Mouse (Mus musculus) MEL (cell line): ENCODE data around the gene Adsl. TPM values are rescaled to one million over a fixed set of nuclear protein-coding genes. Genes with fewer than 3 reads are reported as not detected.

Source experiments
- DNase-seq: peaks from one replicate; pipeline ENCODE4 v3.0.0; 2011; ENCODE audit warnings: low read depth, low spot score
- H3K27ac ChIP-seq: 2 replicates; pipeline ENCODE4 v1.5.1; 2012; ENCODE audit warnings: low read depth, mild to moderate bottlenecking, control low read depth, low read length, moderate library complexity; ENCODE audit not compliant: control insufficient read depth
- H3K27me3 ChIP-seq, 2 experiments: fragments of 150-350 bp in 1 of 2; sonication (generic) in 1 of 2; 2 replicates each; pipeline ENCODE4 v1.6.1; 2012; ENCODE audit warnings: low read length in 2 of 2, mild to moderate bottlenecking in 2 of 2, improper control_type of control experiment in 1 of 2, moderate library complexity in 1 of 2; ENCODE audit not compliant: insufficient read depth in 2 of 2, control insufficient read depth in 1 of 2
- H3K36me3 ChIP-seq, 2 experiments: 2 replicates each; pipeline ENCODE4 v1.6.1; 2012 to 2014; ENCODE audit warnings: low read length in 2 of 2, improper control_type of control experiment in 1 of 2, inconsistent platforms in 1 of 2, mild to moderate bottlenecking in 1 of 2; ENCODE audit not compliant: insufficient read depth in 2 of 2, control insufficient read depth in 1 of 2
- H3K4me1 ChIP-seq, 2 experiments: fragments of 150-350 bp in 1 of 2; sonication (generic) in 1 of 2; 2 replicates each; pipeline ENCODE4 v1.6.1; 2012; ENCODE audit warnings: low read length in 2 of 2, improper control_type of control experiment in 1 of 2, mild to moderate bottlenecking in 1 of 2; ENCODE audit not compliant: insufficient read depth in 2 of 2, control insufficient read depth in 1 of 2
- H3K4me3 ChIP-seq, 2 experiments: fragments of 150-350 bp in 1 of 2; sonication (generic) in 1 of 2; 2 replicates each; pipeline ENCODE4 v1.5.1; 2012; ENCODE audit warnings: low read depth in 2 of 2, low read length in 2 of 2, mild to moderate bottlenecking in 2 of 2, moderate library complexity in 2 of 2, control low read depth in 1 of 2, improper control_type of control experiment in 1 of 2; ENCODE audit not compliant: control insufficient read depth in 1 of 2, insufficient read depth in 1 of 2
- H3K79me2 ChIP-seq: 2 replicates; pipeline ENCODE4 v1.6.1; 2012; ENCODE audit warnings: mild to moderate bottlenecking, low read length, moderate library complexity; ENCODE audit not compliant: control insufficient read depth, poor library complexity, insufficient read depth
- H3K9ac ChIP-seq: 2 replicates; pipeline ENCODE4 v1.6.1; 2012; ENCODE audit warnings: low read depth, mild to moderate bottlenecking, control low read depth, low read length, moderate library complexity; ENCODE audit not compliant: control insufficient read depth, poor library complexity, severe bottlenecking
- H3K9me3 ChIP-seq: fragments of 150-350 bp; sonication (generic); replicated peaks from 2 replicates; pipeline ENCODE4 v1.6.1; 2012; ENCODE audit warnings: mild to moderate bottlenecking, low read length, improper control_type of control experiment, moderate library complexity; ENCODE audit not compliant: insufficient read depth
- CHD1 ChIP-seq: IDR thresholded peaks from 2 replicates; pipeline ENCODE4 v1.6.1; 2012; ENCODE audit warnings: low read depth, mild to moderate bottlenecking, inconsistent platforms, low read length, improper control_type of control experiment
- CTCF ChIP-seq, 3 experiments: IDR thresholded peaks in 2 of 3; conservative IDR thresholded peaks in 1 of 3; 2 replicates each; pipeline ENCODE4 v1.5.1; 2011 to 2012; ENCODE audit warnings: low read length in 3 of 3, low read depth in 2 of 3, mild to moderate bottlenecking in 2 of 3, improper control_type of control experiment in 1 of 3, inconsistent platforms in 1 of 3, mixed read lengths in 1 of 3, moderate library complexity in 1 of 3; ENCODE audit not compliant: control insufficient read depth in 1 of 3, insufficient read depth in 1 of 3, poor library complexity in 1 of 3, severe bottlenecking in 1 of 3
- ELF1 ChIP-seq: IDR thresholded peaks from 2 replicates; pipeline ENCODE4 v1.6.1; 2014; ENCODE audit warnings: low read depth, mild to moderate bottlenecking, inconsistent platforms, low read length, improper control_type of control experiment, moderate library complexity
- EP300 ChIP-seq, 2 experiments: IDR thresholded peaks; 2 replicates each; pipeline ENCODE4 v1.6.1; 2011; ENCODE audit warnings: improper control_type of control experiment in 2 of 2, low read length in 2 of 2, low read depth in 1 of 2, mild to moderate bottlenecking in 1 of 2
- ETS1 ChIP-seq: IDR thresholded peaks from 2 replicates; pipeline ENCODE4 v1.6.1; 2012; ENCODE audit warnings: low read depth, mild to moderate bottlenecking, inconsistent platforms, low read length, improper control_type of control experiment, moderate library complexity
- GATA1 ChIP-seq: IDR thresholded peaks from 2 replicates; pipeline ENCODE4 v1.6.1; 2011; ENCODE audit warnings: low read depth, low read length, improper control_type of control experiment
- HCFC1 ChIP-seq: IDR thresholded peaks from 2 replicates; pipeline ENCODE4 v1.6.1; 2012; ENCODE audit warnings: low read depth, mild to moderate bottlenecking, inconsistent platforms, low read length, improper control_type of control experiment, moderate library complexity
- KAT2A ChIP-seq: conservative IDR thresholded peaks from 2 replicates; pipeline ENCODE4 v1.6.1; 2012; ENCODE audit warnings: low read depth, low read length, improper control_type of control experiment, inconsistent platforms
- MAX ChIP-seq: IDR thresholded peaks from 2 replicates; pipeline ENCODE4 v1.6.1; 2011; ENCODE audit warnings: low read length, improper control_type of control experiment
- MEF2A ChIP-seq: IDR thresholded peaks from 2 replicates; pipeline ENCODE4 v1.6.1; 2014; ENCODE audit warnings: low read depth, mild to moderate bottlenecking, inconsistent platforms, low read length, improper control_type of control experiment; ENCODE audit not compliant: poor library complexity, insufficient replicate concordance, severe bottlenecking; ENCODE audit errors: extremely low read depth
- MYB ChIP-seq: IDR thresholded peaks from 2 replicates; pipeline ENCODE4 v1.6.1; 2011; ENCODE audit warnings: mild to moderate bottlenecking, low read depth, low read length, improper control_type of control experiment
- POLR2A ChIP-seq, 2 experiments: IDR thresholded peaks; 2 replicates each; pipeline ENCODE4 v1.6.1; 2011 to 2012; ENCODE audit warnings: low read length in 2 of 2, mild to moderate bottlenecking in 2 of 2, control low read depth in 1 of 2, improper control_type of control experiment in 1 of 2, low read depth in 1 of 2, moderate library complexity in 1 of 2; ENCODE audit not compliant: control insufficient read depth in 1 of 2, insufficient read depth in 1 of 2, poor library complexity in 1 of 2
- POLR2AphosphoS5 ChIP-seq: IDR thresholded peaks from 2 replicates; pipeline ENCODE4 v1.6.1; 2012; ENCODE audit warnings: low read depth, borderline replicate concordance, mild to moderate bottlenecking, inconsistent platforms, low read length, moderate library complexity, mixed read lengths
- RAD21 ChIP-seq: IDR thresholded peaks from 2 replicates; pipeline ENCODE4 v1.6.1; 2011; ENCODE audit warnings: mild to moderate bottlenecking, low read depth, low read length, improper control_type of control experiment
- RCOR1 ChIP-seq: IDR thresholded peaks from 2 replicates; pipeline ENCODE4 v1.6.1; 2012; ENCODE audit warnings: low read depth, mild to moderate bottlenecking, inconsistent platforms, low read length, improper control_type of control experiment
- SIN3A ChIP-seq: IDR thresholded peaks from 2 replicates; pipeline ENCODE4 v1.6.1; 2012; ENCODE audit warnings: low read length, improper control_type of control experiment, inconsistent platforms
- TCF12 ChIP-seq: IDR thresholded peaks from 2 replicates; pipeline ENCODE4 v1.6.1; 2014; ENCODE audit warnings: low read depth, mild to moderate bottlenecking, inconsistent platforms, low read length, improper control_type of control experiment, moderate library complexity
- ZC3H11A ChIP-seq: IDR thresholded peaks from 2 replicates; pipeline ENCODE4 v1.6.1; 2012; ENCODE audit warnings: low read depth, mild to moderate bottlenecking, inconsistent platforms, low read length, improper control_type of control experiment
- polyA plus RNA-seq, 2 experiments: library from polyadenylated mRNA; stranded (reverse) in 1 of 2; unstranded in 1 of 2; fragments of >175 nt in 1 of 2; fragments of >200 nt in 1 of 2; gene quantifications; 2 replicates each; pipeline versions ENCODE4 v1.2.1 to v1.2.4; 2012; ENCODE audit warnings: low replicate concordance in 2 of 2, low read depth in 1 of 2; ENCODE audit not compliant: insufficient read length in 2 of 2, insufficient read depth in 1 of 2, missing spikeins in 1 of 2
- total RNA-seq: library from RNA; depleted of rRNA; stranded (reverse); fragments of 300-350 nt; gene quantifications from 2 replicates; pipeline ENCODE4 v1.2.3, GENCODE M21; 2012

Adsl gene
- total and polyA plus RNA-seq, 3 experiments = 304 to 365 (median 320) TPM

- H3K27ac ChIP-seq = no peak overlapping the region
- no peak overlapping the region for H3K9ac ChIP-seq
- DNase-seq = no peak
- H3K9me3 ChIP-seq = no peaks in the 10 kb centered on the region
- H3K4me1 ChIP-seq = peaks cover 8 to 11% of the 10 kb centered on the region in 2 experiments
- no peaks in the 10 kb centered on the region for H3K79me2 ChIP-seq
- H3K4me3 ChIP-seq = no peak overlapping the region
- no peak for TF ChIP-seq GATA1
- TF ChIP-seq CTCF (IDR thresholded peaks at IDR 0.05 in 2 of 3, conservative IDR thresholded peaks at IDR 0.05 in 1 of 3; ENCODE audit: control insufficient read depth in 1 of 3, insufficient read depth in 1 of 3, low read depth in 2 of 3, low read length in 3 of 3, poor library complexity in 1 of 3, severe bottlenecking in 1 of 3) = no peak
- TF ChIP-seq MEF2A = no peak
- TF ChIP-seq MAX = no peak
- no peak for TF ChIP-seq ETS1
- no peak for TF ChIP-seq RCOR1
- no peak for TF ChIP-seq POLR2AphosphoS5
- no peak for TF ChIP-seq RAD21
- no peak for TF ChIP-seq HCFC1
- no peak for TF ChIP-seq POLR2A (IDR thresholded peaks at IDR 0.05; ENCODE audit: control insufficient read depth in 1 of 2, insufficient read depth in 1 of 2, low read depth in 1 of 2, low read length in 2 of 2, poor library complexity in 1 of 2)
- no peak for TF ChIP-seq SIN3A
- no peak for TF ChIP-seq CHD1
- no peak for TF ChIP-seq ELF1
- no peak for TF ChIP-seq ZC3H11A
- TF ChIP-seq EP300 (IDR thresholded peaks at IDR 0.05; ENCODE audit: low read depth in 1 of 2, low read length in 2 of 2) = no peak
- TF ChIP-seq KAT2A = no peak
- no peak for TF ChIP-seq MYB
- TF ChIP-seq, all 39 proteins: peak for 0
- Histone ChIP-seq H3K27me3 (no peaks in the 10 kb centered on the region), H3K36me3 (peaks cover 0 to 10% of the 10 kb centered on the region in 2 experiments; a peak in 2 of 4 replicates)
Observed at GRCm38 (mm10) chr15:81007339-81007738, 59.0 kb downstream of the Adsl start.

GRCm38 (mm10) chr15:81007905-81008304 lies 59.6 kb downstream of the Adsl start:
- peaks cover 0 to 9% of the 10 kb centered on the region in 2 experiments; a peak in 2 of 4 replicates for H3K36me3 ChIP-seq
- no peak for DNase-seq

More at GRCm38 (mm10) chr15:81007905-81008304, 59.6 kb downstream of the Adsl start:
- Histone ChIP-seq H3K79me2 (no peaks in the 10 kb centered on the region), H3K4me1 (peaks cover 8 to 9% of the 10 kb centered on the region in 2 experiments), H3K9ac (no peak overlapping the region), H3K27ac (no peak overlapping the region), H3K4me3 (no peak overlapping the region), H3K27me3 (no peaks in the 10 kb centered on the region), H3K9me3 (no peaks in the 10 kb centered on the region)
- no peak for TF ChIP-seq TCF12
- TF ChIP-seq HCFC1 = no peak
- TF ChIP-seq ELF1 = no peak
